Mouse (Mus musculus) lung, adult 2 months (tissue): ENCODE measurements around the gene Fam89a.

Source experiments
- CTCF ChIP-seq: fragments of 200-500 bp; IDR thresholded peaks from 2 replicates; pipeline ENCODE4 v1.5.1; 2011; ENCODE audit warnings: mild to moderate bottlenecking, low read length, control low read depth; ENCODE audit not compliant: insufficient read depth
- POLR2A ChIP-seq: fragments of 200-500 bp; IDR thresholded peaks from 2 replicates; pipeline ENCODE4 v1.6.1; 2011; ENCODE audit warnings: low read depth, mild to moderate bottlenecking, control low read depth, low read length, borderline replicate concordance; ENCODE audit errors: extremely low read depth

GRCm38 (mm10) chr8:124795781-124796488, 44.3 kb upstream of the Fam89a start:
- no peak for TF ChIP-seq CTCF
- TF ChIP-seq POLR2A: no peak
